8 mouse cellular contexts compared by ENCODE assay signal in the genomic region with DNA sequence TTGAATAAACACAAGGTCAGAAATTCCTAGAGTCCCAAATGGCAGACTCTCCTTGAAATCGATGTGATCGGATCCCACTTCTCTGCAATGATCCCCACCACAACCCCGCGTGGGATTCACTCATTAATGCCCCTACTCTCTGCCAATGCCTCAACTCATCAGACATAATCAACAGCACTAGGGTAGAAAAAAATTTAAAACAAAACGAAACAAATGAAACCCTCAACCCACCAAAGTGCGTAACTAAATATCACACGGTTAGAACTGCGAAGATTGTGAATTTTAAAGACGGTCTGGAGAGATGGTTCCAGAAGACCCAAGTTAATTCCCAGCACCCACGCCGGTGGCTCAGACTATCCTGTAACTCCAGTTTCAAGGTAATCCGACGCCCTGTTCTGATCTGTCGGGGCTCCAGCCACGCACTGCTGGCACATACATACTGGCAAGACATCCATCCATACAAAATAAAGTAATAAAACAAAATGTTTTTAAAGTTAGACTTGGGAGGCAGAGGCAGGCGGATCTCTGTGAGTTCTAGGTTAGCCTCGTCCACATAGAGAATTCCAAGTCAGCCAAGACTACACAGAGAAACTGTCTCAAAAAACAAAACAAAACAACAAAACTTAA. TPM values are rescaled to one million over a fixed set of nuclear protein-coding genes. Genes with fewer than 3 reads are reported as not detected.
DNase-seq lines count a peak whose midpoint lies in the region; ATAC-seq and TF ChIP-seq lines count a peak whose summit lies in the region.

No protein-coding gene starts in this region.

- H3K79me2 ChIP-seq in C2C12 (ENCODE audit: control insufficient read depth, insufficient read depth): peaks cover 59% of the 10 kb centered on the region

- WGBS in forebrain, embryonic 12.5 days: 67% methylated on average over 17 of the region's 17 CpGs
- WGBS in liver, embryonic 12.5 days (ENCODE audit: insufficient replicate concordance): 43% methylated on average over 17 of the region's 17 CpGs

- peak overlapping the region; percentile 99 for H3ac ChIP-seq in C2C12 (ENCODE audit: control insufficient read depth, insufficient read length, low read depth)

- peaks cover 14% of the 10 kb centered on the region for H3K4me1 ChIP-seq in forebrain, embryonic 12.5 days
- peaks cover 20% of the 10 kb centered on the region for H3K4me1 ChIP-seq in liver, embryonic 12.5 days

- peaks cover 30% of the 10 kb centered on the region for H3K36me3 ChIP-seq in C2C12 (ENCODE audit: control insufficient read depth, insufficient read depth)
- H3K36me3 ChIP-seq in forebrain, embryonic 12.5 days (replicated peaks): peaks cover 2% of the 10 kb centered on the region; the same call in 1 of the 2 replicates
- peaks cover 9% of the 10 kb centered on the region for H3K36me3 ChIP-seq in liver, embryonic 12.5 days

- H3K79me3 ChIP-seq in C2C12 (ENCODE audit: low read depth): peaks cover 41% of the 10 kb centered on the region

- H3K27ac ChIP-seq in gastrocnemius, adult 2 months: peak overlapping the region; percentile 92
- H3K27ac ChIP-seq in forebrain, embryonic 12.5 days: no peak overlapping the region
- H3K27ac ChIP-seq in liver, embryonic 12.5 days: no peak overlapping the region

- no peak for DNase-seq in gastrocnemius, adult 2 months
- no peak for DNase-seq in gastrocnemius, postnatal 25 days
- no peak for DNase-seq in cerebellum, adult 11-12 months
- DNase-seq in gastrocnemius, postnatal 10 days: no peak
- no peak for DNase-seq in right cerebral cortex, postnatal 14 days

- intact Hi-C loops in gastrocnemius, adult 2 months (cut with DNase I): no loop called here

- H3K9me3 ChIP-seq in forebrain, embryonic 12.5 days: no peaks in the 10 kb centered on the region
- H3K9me3 ChIP-seq in liver, embryonic 12.5 days (replicated peaks): no peaks in the 10 kb centered on the region

- peak overlapping the region; percentile 60 for H3K4me2 ChIP-seq in forebrain, embryonic 12.5 days
- H3K4me2 ChIP-seq in liver, embryonic 12.5 days: peak overlapping the region; percentile 73

- peak overlapping the region; percentile 84 for H3K4me3 ChIP-seq in gastrocnemius, adult 2 months
- peak overlapping the region; percentile 97 for H3K4me3 ChIP-seq in C2C12 (ENCODE audit: insufficient read depth, poor library complexity, severe bottlenecking)
- peak overlapping the region; percentile 76 for H3K4me3 ChIP-seq in forebrain, embryonic 12.5 days (replicated peaks)
- H3K4me3 ChIP-seq in liver, embryonic 12.5 days: peak overlapping the region; percentile 82

- no peak for TF ChIP-seq CTCF in gastrocnemius, adult 2 months (IDR thresholded peaks at IDR 0.05)
- no peak for TF ChIP-seq CTCF in C2C12 (IDR thresholded peaks at IDR 0.05; ENCODE audit: control insufficient read depth, insufficient read depth, insufficient read length)

- 0 out of 2 replicates have a peak, but pooled peaks have one; percentile 9 for ATAC-seq in forebrain, embryonic 12.5 days (ENCODE audit: low FRiP score)
- 0 out of 2 replicates have a peak, but pooled peaks have one; percentile 28 for ATAC-seq in liver, embryonic 12.5 days

- no peaks in the 10 kb centered on the region for H3K27me3 ChIP-seq in C2C12 (ENCODE audit: control insufficient read depth, insufficient read depth, insufficient read length)
- H3K27me3 ChIP-seq in forebrain, embryonic 12.5 days: no peaks in the 10 kb centered on the region
- no peaks in the 10 kb centered on the region for H3K27me3 ChIP-seq in liver, embryonic 12.5 days (replicated peaks)

- H3K9ac ChIP-seq in forebrain, embryonic 12.5 days: peak overlapping the region; percentile 83
- H3K9ac ChIP-seq in liver, embryonic 12.5 days: peak overlapping the region; percentile 80

TF ChIP-seq in C2C12, 6 proteins besides CTCF, POLR2A, EP300 and RAD21:
- no peak for TF ChIP-seq MYOD1 (IDR thresholded peaks at IDR 0.05; ENCODE audit: control insufficient read depth, insufficient read length, low read depth)
- TF ChIP-seq USF1 (IDR thresholded peaks at IDR 0.05; ENCODE audit: low read depth): no peak
- TF ChIP-seq CEBPB (IDR thresholded peaks at IDR 0.05; ENCODE audit: low read depth): no peak
- no peak for TF ChIP-seq FOSL1 (IDR thresholded peaks at IDR 0.05; ENCODE audit: insufficient read depth, low read length, poor library complexity, severe bottlenecking)
- no peak for TF ChIP-seq MYOG (IDR thresholded peaks at IDR 0.05; ENCODE audit: control insufficient read depth, extremely low read depth, insufficient read length)
- TF ChIP-seq MAX (IDR thresholded peaks at IDR 0.05): no peak

RNA-seq across cellular contexts. Expression of gene Arl14ep, which starts 0.8 kb away (rescaled TPM):
- 1 to 10 TPM; 7.8 TPM for total RNA-seq in gastrocnemius, adult 2 months (2021)
- 1 to 10 TPM; 7.1 to 7.9 TPM for total RNA-seq in gastrocnemius, postnatal 25 days (2021)
- 13.5 TPM for polyA plus RNA-seq in C2C12 (2012; fragmentation: generic; extraction: Trizol)
- polyA plus RNA-seq in forebrain, embryonic 12.5 days (2016; fragmentation: Nextera tagmentation; extraction: Ambion mirVana): 54.4 and 54.8 TPM in 2 replicates
- polyA plus RNA-seq in liver, embryonic 12.5 days (2016; fragmentation: Nextera tagmentation; extraction: Ambion mirVana): 14.7 and 15.2 TPM in 2 replicates
- 10 to 100 TPM; 10.9 to 16.7 TPM for total RNA-seq in gastrocnemius, postnatal 10 days (2021)
